Mouse (Mus musculus): ENCODE results near the gene Spint5. TPM values are rescaled to one million over a fixed set of nuclear protein-coding genes. Genes with fewer than 3 reads are reported as not detected.

The Spint5 gene
- polyA plus RNA-seq, 1 experiment from 2014 or later = not detected

GRCm38 (mm10) chr2:164761971-164762370, 46.9 kb downstream of the Spint5 start:
- H3K27ac ChIP-seq = no peak overlapping the region
- H3K27me3 ChIP-seq = no peaks in the 10 kb centered on the region
- peaks cover 94% of the 10 kb centered on the region for H3K36me3 ChIP-seq
- H3K4me2 ChIP-seq = no peak overlapping the region
- no peaks in the 10 kb centered on the region for H3K4me1 ChIP-seq
- 92% methylated on average over 4 of the region's 4 CpGs for WGBS
- H3K9ac ChIP-seq = no peak overlapping the region
- H3K9me3 ChIP-seq = no peaks in the 10 kb centered on the region
- no peak for ATAC-seq (ENCODE audit: insufficient number of reproducible peaks, low FRiP score, low TSS enrichment, low read depth)
- no peak overlapping the region for H3K4me3 ChIP-seq

- Histone ChIP-seq H3K27ac (no peak overlapping the region), H3K9me3 (no peaks in the 10 kb centered on the region), H3K36me3 (peaks cover 94% of the 10 kb centered on the region), H3K4me2 (no peak overlapping the region), H3K4me1 (no peaks in the 10 kb centered on the region), H3K27me3 (no peaks in the 10 kb centered on the region), H3K4me3 (no peak overlapping the region), H3K9ac (no peak overlapping the region)
- WGBS = 91% methylated on average over 7 of the region's 7 CpGs
- ATAC-seq (ENCODE audit: insufficient number of reproducible peaks, low FRiP score, low TSS enrichment, low read depth) = no peak
These were observed 47.5 kb downstream of the Spint5 start for GRCm38 (mm10) chr2:164762593-164762992.

- WGBS = 74% methylated on average over 3 of the region's 3 CpGs
- H3K4me2 ChIP-seq = no peak overlapping the region
- peaks cover 11% of the 10 kb centered on the region for H3K4me1 ChIP-seq
- no peak overlapping the region for H3K9ac ChIP-seq
- H3K4me3 ChIP-seq = no peak overlapping the region
- H3K27ac ChIP-seq = no peak overlapping the region
- no peak for ATAC-seq (ENCODE audit: insufficient number of reproducible peaks, low FRiP score, low TSS enrichment, low read depth)
- H3K36me3 ChIP-seq = peaks cover 70% of the 10 kb centered on the region
- H3K27me3 ChIP-seq = no peaks in the 10 kb centered on the region
- no peaks in the 10 kb centered on the region for H3K9me3 ChIP-seq
These were observed 50.7 kb downstream of the Spint5 start for GRCm38 (mm10) chr2:164765841-164766240.

Other genes with a start within 250 kb of the Spint5 start
- not detected in 2 replicates for gene Trp53tg5, start 241.6 kb upstream of the Spint5 start, polyA plus RNA-seq (2015; fragmentation: Nextera tagmentation; extraction: Ambion mirVana)
- 6.3 and 6.9 TPM in 2 replicates for gene Dbndd2, start 229.2 kb upstream of the Spint5 start, polyA plus RNA-seq (2015; fragmentation: Nextera tagmentation; extraction: Ambion mirVana)
- 65.0 and 67.5 TPM in 2 replicates for gene Pigt, start 217.8 kb upstream of the Spint5 start, polyA plus RNA-seq (2015; fragmentation: Nextera tagmentation; extraction: Ambion mirVana)
- gene Wfdc2, start 152.9 kb upstream of the Spint5 start, polyA plus RNA-seq (2015; fragmentation: Nextera tagmentation; extraction: Ambion mirVana) = 18.3 and 31.2 TPM in 2 replicates
- gene Spint3, start 141.8 kb upstream of the Spint5 start, polyA plus RNA-seq (2015; fragmentation: Nextera tagmentation; extraction: Ambion mirVana) = not detected in 2 replicates
- gene Wfdc6a, start 129.9 kb upstream of the Spint5 start, polyA plus RNA-seq (2015; fragmentation: Nextera tagmentation; extraction: Ambion mirVana) = 0.19 TPM in 1 of 2 replicates, not detected in the other
- not detected in 2 replicates for gene Eppin, start 121.7 kb upstream of the Spint5 start, polyA plus RNA-seq (2015; fragmentation: Nextera tagmentation; extraction: Ambion mirVana)
- gene Wfdc6b, start 101.8 kb upstream of the Spint5 start, polyA plus RNA-seq (2015; fragmentation: Nextera tagmentation; extraction: Ambion mirVana) = not detected in 2 replicates
- gene Wfdc8, start 101.7 kb upstream of the Spint5 start, polyA plus RNA-seq (2015; fragmentation: Nextera tagmentation; extraction: Ambion mirVana) = not detected in 2 replicates
- not detected in 2 replicates for gene Wfdc16, start 76.5 kb upstream of the Spint5 start, polyA plus RNA-seq (2015; fragmentation: Nextera tagmentation; extraction: Ambion mirVana)
- not detected in 2 replicates for gene Wfdc10, start 59.3 kb upstream of the Spint5 start, polyA plus RNA-seq (2015; fragmentation: Nextera tagmentation; extraction: Ambion mirVana)
- gene Wfdc9, start 58.7 kb upstream of the Spint5 start, polyA plus RNA-seq (2015; fragmentation: Nextera tagmentation; extraction: Ambion mirVana) = not detected in 2 replicates
- gene Wfdc11, start 41.2 kb upstream of the Spint5 start, polyA plus RNA-seq (2015; fragmentation: Nextera tagmentation; extraction: Ambion mirVana) = not detected in 2 replicates
- 0.18 TPM in 1 of 2 replicates, not detected in the other for gene Wfdc13, start 30.2 kb upstream of the Spint5 start, polyA plus RNA-seq (2015; fragmentation: Nextera tagmentation; extraction: Ambion mirVana)
- not detected in 2 replicates for gene Spint4, start 16.8 kb upstream of the Spint5 start, polyA plus RNA-seq (2015; fragmentation: Nextera tagmentation; extraction: Ambion mirVana)
- gene Wfdc3, start 30.6 kb downstream of the Spint5 start, polyA plus RNA-seq (2015; fragmentation: Nextera tagmentation; extraction: Ambion mirVana) = 0.41 and 0.50 TPM in 2 replicates
- 61.0 and 63.9 TPM in 2 replicates for gene Dnttip1, start 30.7 kb downstream of the Spint5 start, polyA plus RNA-seq (2015; fragmentation: Nextera tagmentation; extraction: Ambion mirVana)
- gene Ube2c, start 54.6 kb downstream of the Spint5 start, polyA plus RNA-seq (2015; fragmentation: Nextera tagmentation; extraction: Ambion mirVana) = 293 and 311 TPM in 2 replicates
- gene Tnnc2, start 64.7 kb downstream of the Spint5 start, polyA plus RNA-seq (2015; fragmentation: Nextera tagmentation; extraction: Ambion mirVana) = 350 and 1,119 TPM in 2 replicates
- gene Snx21, start 70.5 kb downstream of the Spint5 start, polyA plus RNA-seq (2015; fragmentation: Nextera tagmentation; extraction: Ambion mirVana) = 33.8 and 40.5 TPM in 2 replicates
- gene Acot8, start 89.6 kb downstream of the Spint5 start, polyA plus RNA-seq (2015; fragmentation: Nextera tagmentation; extraction: Ambion mirVana) = 16.8 and 20.7 TPM in 2 replicates
- 7.5 and 7.9 TPM in 2 replicates for gene Zswim3, start 89.8 kb downstream of the Spint5 start, polyA plus RNA-seq (2015; fragmentation: Nextera tagmentation; extraction: Ambion mirVana)
- 19.4 and 20.1 TPM in 2 replicates for gene Zswim1, start 107.4 kb downstream of the Spint5 start, polyA plus RNA-seq (2015; fragmentation: Nextera tagmentation; extraction: Ambion mirVana)
- gene Spata25, start 113.2 kb downstream of the Spint5 start, polyA plus RNA-seq (2015; fragmentation: Nextera tagmentation; extraction: Ambion mirVana) = not detected in 2 replicates
- 178 and 187 TPM in 2 replicates for gene Ctsa, start 117.6 kb downstream of the Spint5 start, polyA plus RNA-seq (2015; fragmentation: Nextera tagmentation; extraction: Ambion mirVana)
- 5.8 and 9.3 TPM in 2 replicates for gene Neurl2, start 118.2 kb downstream of the Spint5 start, polyA plus RNA-seq (2015; fragmentation: Nextera tagmentation; extraction: Ambion mirVana)
- gene Pltp, start 142.4 kb downstream of the Spint5 start, polyA plus RNA-seq (2015; fragmentation: Nextera tagmentation; extraction: Ambion mirVana) = 57.1 and 61.8 TPM in 2 replicates
- gene Pcif1, start 164.0 kb downstream of the Spint5 start, polyA plus RNA-seq (2015; fragmentation: Nextera tagmentation; extraction: Ambion mirVana) = 62.9 and 67.5 TPM in 2 replicates
- 13.2 and 13.9 TPM in 2 replicates for gene Zfp335, start 196.5 kb downstream of the Spint5 start, polyA plus RNA-seq (2015; fragmentation: Nextera tagmentation; extraction: Ambion mirVana)
- 22.2 and 52.4 TPM in 2 replicates for gene Mmp9, start 225.5 kb downstream of the Spint5 start, polyA plus RNA-seq (2015; fragmentation: Nextera tagmentation; extraction: Ambion mirVana)
- gene Slc12a5, start 245.5 kb downstream of the Spint5 start, polyA plus RNA-seq (2015; fragmentation: Nextera tagmentation; extraction: Ambion mirVana) = 0.51 and 0.97 TPM in 2 replicates

All from limb, embryonic 15.5 days (tissue).